Mouse (Mus musculus): ENCODE measurements around the gene Pus7l. TPM values are rescaled to one million over a fixed set of nuclear protein-coding genes. Genes with fewer than 3 reads are reported as not detected.
A peak's percentile ranks its signal among the peaks of the same experiment; 100 is the strongest.
"Not testable (repeated sequence)": the region's sequence is repeated elsewhere in the genome, so short reads cannot be mapped to it uniquely, and the experiment has no call there.

Gene Pus7l
- polyA plus RNA-seq, 2 experiments from 2014 or later, result 6.9 to 9.9 TPM

DNA sequence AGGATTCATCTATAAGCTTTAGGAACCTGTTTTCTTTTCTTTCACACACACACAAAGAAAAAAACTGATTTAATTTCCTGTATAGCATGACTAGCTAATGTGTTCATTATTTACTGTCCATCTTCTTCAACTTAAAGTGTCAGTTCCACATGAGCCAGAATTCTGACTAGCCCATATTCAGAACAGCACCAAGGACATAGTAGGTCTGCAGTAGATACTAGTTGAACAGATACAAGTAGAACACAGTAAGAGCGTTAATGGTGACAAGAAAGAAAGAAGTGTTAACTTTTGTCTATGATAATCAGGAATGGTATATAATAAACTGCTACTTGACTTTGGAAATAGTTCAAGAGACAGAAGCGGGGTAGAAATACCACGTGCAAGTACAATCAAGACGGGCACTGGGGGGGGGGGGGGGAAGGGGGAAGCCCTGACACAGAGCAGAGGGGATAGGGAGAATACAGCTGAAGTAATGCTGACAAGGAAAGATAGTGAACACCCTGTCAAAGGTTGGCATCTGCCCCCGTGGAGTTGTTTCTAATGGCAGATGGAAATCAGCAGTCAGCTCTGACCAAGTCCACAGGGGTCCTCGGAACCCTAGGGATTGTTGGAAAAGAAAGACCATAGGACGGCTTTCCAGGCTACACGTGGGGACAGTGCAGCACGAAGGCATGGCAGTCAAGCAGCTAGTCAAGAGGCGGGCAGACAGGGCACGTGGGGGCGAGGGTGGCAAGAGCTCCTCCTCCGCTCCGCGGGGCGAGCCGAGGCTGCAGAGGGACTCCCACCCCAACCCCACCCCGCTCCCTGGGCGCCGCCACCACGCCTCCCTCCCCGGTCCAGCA, 559 bp downstream of the Pus7l start:
- peak; percentile 46 for ATAC-seq

DNA sequence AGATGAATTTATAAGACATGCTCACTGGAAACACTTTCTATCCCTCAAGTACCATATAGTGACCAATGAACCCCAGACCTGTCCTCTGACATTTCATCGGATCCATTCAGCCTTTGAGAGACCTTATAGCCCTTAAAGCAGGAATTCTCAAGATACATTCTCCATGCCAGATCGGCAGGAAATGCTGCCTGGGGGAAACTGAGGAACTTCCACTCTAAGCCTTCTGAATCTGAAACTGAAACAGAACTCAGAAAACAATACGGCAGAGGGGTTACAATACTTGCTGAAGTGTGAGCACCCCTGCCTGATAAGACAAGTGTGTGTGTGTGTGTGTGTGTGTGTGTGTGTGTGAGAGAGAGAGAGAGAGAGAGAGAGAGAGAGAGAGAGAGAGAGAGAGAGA, 4.1 kb downstream of the Pus7l start:
- ATAC-seq, result no peak

DNA sequence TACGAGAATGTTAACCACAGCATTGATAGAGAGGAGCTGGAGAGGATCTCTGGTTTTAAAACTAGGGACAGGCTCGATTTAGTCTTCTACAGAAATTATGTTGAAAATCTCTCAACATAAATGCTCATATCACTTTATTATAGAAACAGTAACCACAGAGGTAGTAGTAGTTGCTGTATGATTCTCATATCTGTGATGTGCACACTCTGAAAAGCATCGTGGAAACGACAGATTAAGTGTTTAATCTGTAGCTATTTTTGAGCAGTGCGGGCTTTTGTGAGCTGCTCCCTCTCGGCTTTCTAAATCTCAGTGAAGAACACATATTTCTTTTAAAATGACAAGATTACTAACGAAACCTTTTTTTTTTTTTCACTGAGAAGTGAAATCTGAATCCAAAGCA, 7.8 kb downstream of the Pus7l start:
- no peak for ATAC-seq

DNA sequence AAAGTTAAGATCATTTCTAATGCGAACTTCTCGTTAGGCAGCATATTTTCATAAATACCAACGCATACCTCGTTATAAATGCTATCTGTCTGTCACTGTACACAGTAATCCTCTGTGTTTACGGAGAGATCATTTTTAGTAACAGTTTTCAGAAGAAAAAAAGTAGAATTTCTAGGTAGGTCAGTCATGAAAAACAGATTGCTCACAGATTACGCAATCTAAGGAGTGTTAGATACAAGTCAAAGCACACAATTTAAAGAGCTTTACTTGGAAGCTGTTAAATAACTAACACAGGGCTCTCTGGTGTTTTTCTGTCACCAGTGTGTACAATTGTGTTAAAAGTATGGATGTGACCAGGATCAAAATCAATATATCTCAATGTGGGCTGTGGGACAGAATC, 10.4 kb downstream of the Pus7l start:
- no peak for ATAC-seq

DNA sequence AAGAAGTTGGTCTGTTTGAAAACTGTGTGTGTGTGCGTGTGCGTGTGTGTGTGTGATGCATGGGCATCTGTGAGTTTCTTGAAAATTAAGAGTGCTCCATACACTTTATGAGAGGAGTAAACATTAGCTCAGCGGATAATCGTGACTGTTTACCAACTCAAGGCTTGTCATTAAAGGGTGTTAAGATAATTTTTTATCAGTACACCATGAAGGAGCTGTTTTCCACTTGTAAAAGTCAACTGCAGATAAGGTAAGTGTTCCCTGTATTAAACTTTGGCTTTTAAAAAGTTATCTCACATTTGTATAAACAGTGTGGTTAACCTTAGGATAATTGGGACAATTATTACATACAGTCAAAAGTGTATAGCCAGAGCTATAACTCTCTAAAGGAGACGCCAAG, 11.0 kb downstream of the Pus7l start:
- no peak for ATAC-seq

DNA sequence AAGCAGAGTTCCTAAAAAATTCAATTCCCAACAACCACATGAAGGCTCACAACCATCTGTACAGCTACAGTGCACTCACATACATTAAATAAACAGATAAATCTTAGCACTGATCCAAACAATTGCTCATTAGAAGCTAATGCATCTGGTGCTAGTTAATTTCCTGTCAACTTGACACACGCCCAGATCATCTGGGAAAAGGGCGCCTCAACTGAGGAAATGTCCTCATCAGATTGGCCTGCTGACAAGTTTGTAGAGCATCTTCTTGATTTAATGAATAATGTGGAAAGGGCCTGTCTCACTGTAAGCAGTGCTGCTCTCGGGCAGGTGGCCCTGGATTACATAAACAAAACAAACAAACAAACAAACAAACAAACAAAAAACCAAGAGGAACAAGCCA, 12.8 kb downstream of the Pus7l start:
- no peak for ATAC-seq

DNA sequence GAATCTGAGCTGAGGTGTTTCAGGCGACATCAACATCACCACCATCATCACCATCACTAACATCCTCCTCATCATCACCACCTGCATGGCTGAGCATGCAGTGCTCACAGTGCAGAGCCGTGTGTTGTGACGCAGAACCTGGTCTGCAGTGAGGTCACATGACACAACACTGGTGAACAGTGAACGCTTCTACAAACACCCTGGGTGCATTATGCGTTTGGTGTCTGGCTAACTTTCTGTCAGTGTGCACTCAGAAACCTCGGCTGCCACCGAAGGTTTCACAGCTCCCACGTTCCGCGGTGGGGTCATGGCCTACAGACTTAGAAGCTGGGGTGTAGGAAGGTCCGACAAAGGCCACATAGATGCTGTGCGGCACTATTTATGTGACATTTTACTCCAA, 18.4 kb downstream of the Pus7l start:
- no peak for ATAC-seq

DNA sequence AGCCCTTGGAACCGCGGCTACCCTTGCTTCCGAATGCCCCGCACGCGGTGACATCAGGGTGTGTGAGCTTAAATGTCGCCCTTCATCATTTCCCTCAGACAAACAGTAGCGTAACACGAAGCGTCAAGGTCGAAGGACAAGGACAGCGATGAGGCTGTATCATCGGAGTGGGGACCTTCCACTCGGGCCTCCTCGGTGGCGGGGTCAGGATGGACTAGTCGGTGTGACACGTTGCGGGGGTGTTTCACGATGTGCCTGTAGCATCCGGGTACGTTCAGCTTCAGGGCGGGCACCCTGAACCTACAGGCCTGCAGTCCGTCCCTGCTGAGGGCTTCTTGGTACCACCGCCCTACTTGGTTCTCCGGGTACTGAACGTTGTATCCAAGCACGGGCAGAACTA, 20.1 kb downstream of the Pus7l start:
- ATAC-seq, result no peak

DNA sequence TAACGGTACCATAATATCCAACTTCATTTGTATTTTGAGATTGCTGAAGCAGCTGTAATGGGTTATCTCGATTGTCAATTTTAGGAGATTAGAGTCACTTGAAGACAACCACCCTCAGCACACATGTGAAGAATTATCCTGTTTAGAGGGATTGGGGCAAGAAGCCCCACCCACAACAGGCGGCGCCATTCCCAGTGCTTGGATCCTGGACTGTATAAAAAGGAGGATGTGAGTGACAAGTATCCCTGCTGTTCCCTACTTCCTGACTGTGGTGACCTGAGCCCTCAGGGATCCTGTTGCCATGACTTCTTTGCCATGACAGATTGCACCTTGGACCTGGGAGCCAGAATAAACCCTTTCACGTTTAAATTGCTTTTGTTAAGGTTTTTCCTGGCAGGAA, 22.4 kb downstream of the Pus7l start:
- no peak for ATAC-seq

DNA sequence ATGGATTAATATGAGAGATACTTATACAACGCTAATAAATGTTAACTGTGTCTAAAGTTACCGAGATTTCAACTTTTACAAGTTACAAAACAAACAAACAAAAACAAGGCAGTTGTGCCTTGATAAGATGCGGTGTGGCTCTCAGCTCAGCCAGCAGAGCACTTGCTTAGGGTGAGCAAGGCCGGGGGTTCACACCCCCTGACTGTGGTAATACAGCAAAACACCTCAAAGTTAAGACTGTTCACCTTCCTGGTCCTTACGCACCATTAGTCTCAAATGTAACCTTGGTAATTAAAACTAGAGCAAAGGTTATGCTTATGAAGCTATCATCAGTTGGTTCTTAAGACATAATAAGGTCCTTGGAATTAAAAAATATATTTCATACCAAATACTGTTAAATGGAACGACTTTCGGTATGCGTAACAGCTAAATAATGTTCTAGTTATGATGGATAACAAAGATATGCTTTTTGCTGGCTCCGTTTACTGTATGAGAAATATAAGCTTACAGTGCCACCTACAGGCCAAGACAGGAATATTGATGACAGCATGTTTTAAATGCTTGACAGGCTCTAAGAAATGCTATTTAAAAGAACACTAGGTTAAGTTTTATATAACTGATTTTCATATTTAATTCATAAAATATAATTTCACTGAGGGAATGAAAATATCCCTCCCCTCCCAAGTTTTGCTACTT, 23.0 kb downstream of the Pus7l start:
- ATAC-seq, result peak; percentile 92

DNA sequence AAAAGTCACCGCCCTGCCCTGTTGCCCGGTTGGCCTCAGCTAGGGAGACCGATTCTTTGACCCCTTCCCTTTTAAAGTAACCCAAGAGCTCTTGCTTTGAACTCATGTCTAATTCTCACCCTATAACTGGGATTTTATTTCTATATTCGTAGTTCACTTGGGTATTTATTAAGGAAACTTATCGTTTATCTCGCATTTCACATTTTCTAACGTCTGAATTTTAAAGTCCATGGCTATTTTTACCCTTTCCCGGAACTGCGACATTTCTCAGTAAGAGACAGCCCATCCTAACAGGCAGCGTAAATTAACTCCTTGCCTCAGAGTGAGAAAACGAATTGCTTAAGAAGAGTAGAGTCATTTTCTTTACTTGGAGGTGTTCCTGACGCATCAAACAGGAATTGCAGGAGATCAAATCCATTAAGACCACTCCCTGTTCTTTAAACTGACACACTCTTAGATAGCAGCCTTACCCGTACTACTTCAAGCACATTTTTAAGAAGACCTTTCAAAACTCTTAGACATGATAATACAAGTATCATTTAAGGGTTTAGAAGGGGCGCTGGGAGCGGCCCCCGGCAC, 25.3 kb downstream of the Pus7l start:
- no peak for ATAC-seq

DNA sequence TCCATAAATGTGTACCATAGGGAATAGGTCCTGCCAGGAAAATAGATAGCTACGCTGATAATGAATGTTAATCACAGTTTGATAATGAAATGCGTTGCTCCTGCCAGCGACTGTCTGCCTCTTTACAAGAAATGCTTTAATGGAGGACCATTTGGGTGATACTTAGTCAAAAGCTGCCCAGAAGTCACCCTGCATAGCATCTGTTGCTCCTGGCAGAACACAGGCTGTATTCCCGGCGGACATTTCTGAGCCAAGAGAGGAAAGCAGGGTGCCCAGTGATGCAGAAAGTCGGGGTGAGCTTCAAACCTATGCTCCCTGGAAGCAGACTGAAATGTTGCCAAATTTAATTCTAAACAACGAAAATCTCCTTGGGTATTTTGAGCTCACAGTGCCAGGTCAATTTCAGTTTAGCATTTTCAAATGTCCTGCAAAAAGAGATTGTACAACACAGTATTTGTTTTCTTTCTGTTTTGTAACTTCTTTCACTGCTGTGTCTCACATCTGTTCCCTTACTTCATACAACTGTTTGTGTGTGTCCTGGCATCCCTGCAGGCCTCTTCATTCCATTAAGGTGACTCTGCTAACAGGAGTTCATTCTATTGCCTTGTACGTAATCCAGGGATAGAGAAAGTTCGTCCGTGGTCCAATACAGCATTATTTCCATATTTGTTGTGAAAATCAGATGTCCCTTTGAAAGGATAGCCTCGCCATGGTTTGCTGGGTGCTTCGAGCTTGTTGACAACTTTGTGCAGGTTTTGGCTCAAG, 39.7 kb downstream of the Pus7l start:
- no peak for ATAC-seq

DNA sequence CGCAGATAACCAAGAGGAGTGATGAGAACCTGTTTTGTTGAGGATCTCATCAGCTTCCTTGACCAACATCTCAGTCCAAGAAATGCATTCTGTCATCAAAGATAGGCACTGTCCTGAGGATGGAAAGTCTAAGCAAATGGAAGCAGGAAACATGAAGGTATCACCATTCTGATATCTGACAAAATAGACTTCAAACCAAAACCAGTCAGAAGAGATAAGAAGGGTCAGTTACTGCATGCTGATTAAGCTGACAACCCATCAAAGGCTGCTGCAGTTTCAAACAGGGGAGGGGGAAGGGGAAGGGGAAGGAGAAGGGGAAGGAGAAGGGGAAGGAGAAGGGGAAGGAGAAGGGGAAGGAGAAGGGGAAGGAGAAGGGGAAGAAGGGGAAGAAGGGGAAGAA, 44.1 kb downstream of the Pus7l start:
- no peak for ATAC-seq

DNA sequence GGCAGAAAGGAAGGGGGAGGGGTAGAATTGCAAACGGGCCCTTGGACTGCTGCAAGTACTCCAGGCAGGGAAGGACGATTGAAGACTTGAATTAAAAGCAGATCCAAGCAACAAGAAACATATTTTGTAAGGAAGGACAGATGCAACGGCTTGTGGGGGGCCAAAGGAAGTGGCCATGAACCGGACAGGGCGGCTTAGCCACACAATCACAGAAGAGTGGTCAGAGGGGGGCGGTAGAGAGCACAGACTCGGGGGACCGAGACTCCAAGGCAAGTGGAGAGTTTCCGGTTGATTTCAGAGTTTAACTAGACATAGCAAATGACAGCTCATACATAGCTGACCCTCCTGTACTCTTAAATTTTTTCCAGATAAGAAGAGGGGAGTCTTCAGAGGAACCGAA, 47.4 kb downstream of the Pus7l start:
- no peak for ATAC-seq

DNA sequence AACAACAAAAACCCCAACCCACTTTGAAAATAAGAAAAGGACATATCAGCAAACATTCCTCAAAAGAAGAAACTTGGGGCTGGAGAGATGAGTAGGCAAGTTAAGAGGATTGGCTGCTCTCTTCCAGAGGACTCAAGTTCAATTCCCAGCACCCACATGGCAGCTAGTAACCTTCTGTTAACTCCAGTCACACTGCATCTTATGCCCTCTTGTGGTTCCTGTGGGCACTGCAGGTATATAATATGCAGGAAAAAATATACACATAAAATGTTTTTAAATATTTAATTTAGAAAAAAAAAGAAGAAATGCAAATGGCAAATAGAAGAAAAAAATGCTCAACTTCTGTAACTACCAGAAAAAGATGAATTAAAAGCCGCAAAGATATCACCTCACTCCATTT, 48.9 kb downstream of the Pus7l start:
- ATAC-seq, result no peak

DNA sequence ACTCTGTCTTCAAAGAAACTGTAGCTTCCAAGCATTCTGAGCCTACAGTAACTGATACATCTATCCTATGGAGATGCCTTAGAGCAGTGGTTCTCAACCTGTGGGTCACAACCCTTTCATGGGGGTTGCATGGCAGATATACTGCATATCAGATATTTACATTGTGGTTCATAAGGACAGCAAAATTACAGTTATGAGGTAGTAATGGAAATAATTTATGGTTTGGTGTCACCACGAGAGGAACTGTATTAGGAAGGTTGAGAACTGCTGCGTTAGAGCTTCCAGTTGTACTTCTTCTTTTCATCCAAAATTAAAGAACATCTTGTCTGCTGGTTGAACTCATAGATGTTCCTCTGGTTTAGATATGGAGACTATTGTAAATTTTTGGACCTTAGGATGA, 53.9 kb downstream of the Pus7l start:
- no peak for ATAC-seq

DNA sequence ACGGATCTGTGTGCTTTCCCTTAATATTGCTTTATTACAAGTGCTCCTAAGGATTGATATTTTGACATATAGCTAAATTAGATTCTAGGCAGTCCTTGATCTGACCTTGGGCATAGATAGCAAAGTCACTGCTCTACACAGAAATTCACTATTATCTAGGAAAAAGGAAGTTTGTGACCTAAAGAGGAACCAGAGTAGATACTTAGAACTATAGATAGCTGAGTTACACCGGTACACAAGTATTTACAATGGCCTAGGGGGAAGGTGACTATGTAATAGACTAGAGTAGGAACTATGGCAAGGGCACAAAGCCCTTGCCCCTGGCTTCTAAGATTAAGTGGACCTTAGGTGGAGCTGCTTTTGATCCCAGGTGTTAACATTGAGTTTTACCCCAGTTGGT, 55.3 kb downstream of the Pus7l start:
- ATAC-seq, result not testable (repeated sequence)

DNA sequence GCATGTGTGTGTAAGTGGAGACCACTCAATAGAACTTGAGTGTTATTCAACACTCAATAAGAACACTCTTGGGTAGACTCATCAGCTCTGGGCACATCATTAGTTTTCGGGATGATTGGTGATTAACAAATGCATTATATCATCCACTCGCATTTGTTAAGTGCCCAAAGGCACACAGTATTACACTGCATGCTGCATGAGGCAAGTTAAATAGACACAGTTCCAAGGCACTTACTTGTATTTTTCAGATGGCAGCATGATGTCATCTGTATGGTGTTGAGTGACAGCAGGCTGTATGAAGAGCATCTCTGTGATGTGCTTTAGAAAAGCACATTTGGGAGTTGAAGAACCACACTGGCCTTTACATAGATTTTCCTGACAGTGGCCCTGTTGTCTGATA, 60.8 kb downstream of the Pus7l start:
- no peak for ATAC-seq

DNA sequence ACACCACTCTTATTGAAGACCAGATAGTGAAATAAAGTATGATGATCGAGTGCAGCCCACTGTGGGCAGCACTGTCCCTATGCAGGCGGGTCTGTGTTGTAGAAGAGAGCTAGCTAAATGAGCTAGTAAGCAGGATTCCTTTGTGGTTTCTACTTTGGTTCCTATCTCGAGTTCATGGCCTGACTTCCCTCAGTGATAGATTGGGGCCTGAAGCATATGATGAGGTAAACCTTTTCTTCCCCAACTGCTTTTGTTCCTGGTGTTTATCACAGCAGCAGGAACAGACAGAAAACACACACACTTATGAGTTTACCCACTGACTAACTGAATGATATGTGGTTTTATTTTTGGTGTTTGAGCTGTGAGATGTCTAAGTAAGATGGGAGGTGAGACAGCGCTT, 62.6 kb downstream of the Pus7l start:
- no peak for ATAC-seq

DNA sequence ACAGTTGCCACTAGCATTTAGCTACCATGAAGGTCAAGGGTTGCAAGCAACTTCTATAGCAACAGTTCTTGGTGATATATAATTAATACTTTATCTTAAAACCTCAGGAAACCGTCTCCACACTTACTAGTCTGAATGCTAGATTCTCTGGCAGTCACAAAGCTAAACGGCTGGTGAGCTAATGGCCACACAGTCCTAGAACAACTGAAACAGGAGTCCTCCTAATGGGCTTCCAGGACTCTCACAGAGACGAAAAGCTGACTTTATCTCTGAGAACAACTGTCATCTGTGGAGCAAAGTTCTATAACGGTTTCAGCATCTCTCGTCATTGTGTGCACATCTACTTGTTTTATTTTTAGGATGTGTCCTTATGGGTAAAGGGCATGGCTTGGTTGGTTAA, 63.1 kb downstream of the Pus7l start:
- no peak for ATAC-seq

DNA sequence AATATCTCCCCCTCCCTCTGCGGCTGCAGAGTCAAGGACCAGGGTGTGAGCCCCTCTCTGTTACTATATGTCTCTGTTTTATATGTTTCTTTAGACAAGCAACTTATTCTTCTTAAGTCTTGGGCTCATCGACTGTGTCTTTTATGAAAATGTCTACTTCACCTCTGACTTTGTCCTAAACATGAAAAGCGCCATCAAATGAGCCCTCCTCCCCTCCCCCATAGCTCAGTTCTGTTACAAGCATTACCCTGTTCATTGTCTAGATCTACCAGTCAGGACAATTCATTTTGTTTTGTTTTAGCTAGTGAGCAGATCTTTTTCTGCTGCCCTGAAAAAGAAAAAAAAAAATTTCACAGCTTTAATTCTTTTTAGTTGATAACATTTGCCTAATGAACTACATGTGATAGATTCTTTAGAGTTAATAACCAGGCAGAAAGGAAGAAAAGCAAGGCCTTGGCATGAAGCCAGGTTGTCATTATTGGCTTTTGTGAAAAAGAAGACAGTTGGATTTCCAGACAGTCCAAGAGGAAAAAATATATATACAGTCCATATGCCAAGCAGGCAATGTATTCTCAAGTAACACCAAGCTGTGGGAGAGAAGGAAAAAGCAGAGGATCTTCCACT, 63.7 kb downstream of the Pus7l start:
- no peak for ATAC-seq

DNA sequence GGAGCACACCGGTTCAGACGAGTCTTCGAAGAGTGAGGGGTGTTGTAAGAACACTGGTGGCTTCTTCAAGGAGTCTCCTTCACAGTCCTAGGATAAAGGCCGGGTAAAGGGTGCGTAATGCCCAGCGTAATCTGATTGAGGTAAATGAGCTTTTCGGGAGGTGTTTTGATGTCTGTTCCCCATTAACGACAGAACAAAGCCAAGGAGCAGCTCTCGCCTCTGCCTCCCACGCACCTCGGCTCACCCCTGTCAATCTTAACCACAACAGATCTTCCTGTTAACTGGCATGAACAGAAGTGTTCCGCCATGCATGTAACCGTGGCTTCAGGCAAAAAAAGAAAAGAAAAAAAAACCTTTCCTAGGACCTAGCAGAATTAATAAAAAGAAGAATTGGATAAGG, 64.6 kb downstream of the Pus7l start:
- ATAC-seq, result peak; percentile 87

DNA sequence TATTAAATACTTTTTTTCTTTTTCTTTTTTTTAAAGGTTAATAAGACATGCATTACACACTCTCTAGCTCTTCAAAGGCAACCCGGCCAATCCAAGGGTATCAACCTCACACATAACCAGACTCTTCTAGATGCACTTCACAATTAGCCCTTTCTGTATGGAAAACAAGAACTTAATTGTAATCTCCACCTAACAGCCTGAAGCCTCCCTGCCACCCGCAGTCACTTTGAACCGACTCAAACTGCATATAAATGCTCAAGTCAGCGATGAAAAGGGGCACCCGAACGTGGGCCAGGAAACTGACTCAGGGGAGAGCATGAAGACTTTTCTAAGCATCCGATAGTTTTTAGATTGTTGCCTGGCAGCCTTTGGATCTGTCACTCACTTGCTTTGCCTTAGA, 66.1 kb downstream of the Pus7l start:
- ATAC-seq, result no peak

Data from CD4-positive, CD25-positive, alpha-beta regulatory T cell, adult 4 months (primary cell).